Mouse (Mus musculus) kidney, embryonic 15.5 days (tissue): ENCODE measurements at regions not wholly inside any gene's neighbourhood (a gene's known extent, or its start where the extent isn't known, plus 50 kb on each side); places are given as distances from the start of the nearest gene placed in this dataset.

Source experiments
- ATAC-seq: fragments of 200-750 bp; cut with Nextera tagmentation; replicated peaks from 2 replicates; pipeline ENCODE4 v1.8.0; 2017; ENCODE audit warnings: moderate TSS enrichment; ENCODE audit not compliant: low FRiP score
- H3K27ac ChIP-seq: fragments of 300-500 bp; sonication (generic); 2 replicates; pipeline ENCODE4 v1.5.1; 2015; ENCODE audit warnings: mild to moderate bottlenecking, inconsistent platforms
- H3K27me3 ChIP-seq: fragments of 300-500 bp; sonication (generic); 2 replicates; pipeline ENCODE4 v1.6.1; 2015; ENCODE audit warnings: inconsistent platforms
- H3K36me3 ChIP-seq: fragments of 300-500 bp; sonication (generic); 2 replicates; pipeline ENCODE4 v1.6.1; 2015; ENCODE audit warnings: inconsistent platforms
- H3K4me1 ChIP-seq: fragments of 300-500 bp; sonication (generic); 2 replicates; pipeline ENCODE4 v1.6.1; 2015; ENCODE audit warnings: inconsistent platforms
- H3K4me2 ChIP-seq: fragments of 300-500 bp; sonication (generic); 2 replicates; pipeline ENCODE4 v1.6.1; 2015; ENCODE audit warnings: moderate library complexity, mild to moderate bottlenecking, inconsistent platforms
- H3K4me3 ChIP-seq: fragments of 300-500 bp; sonication (generic); replicated peaks from 2 replicates; pipeline ENCODE4 v1.5.1; 2015; ENCODE audit warnings: mild to moderate bottlenecking, inconsistent platforms
- H3K9ac ChIP-seq: fragments of 300-500 bp; sonication (generic); 2 replicates; pipeline ENCODE4 v1.6.1; 2015; ENCODE audit warnings: mild to moderate bottlenecking, inconsistent platforms
- H3K9me3 ChIP-seq: fragments of 300-500 bp; sonication (generic); replicated peaks from 2 replicates; pipeline ENCODE4 v1.6.1; 2016; ENCODE audit warnings: inconsistent platforms
- WGBS: fragments of 180-500 bp; shearing (Covaris S2); methylation state at CpG from one replicate; pipeline ENCODE4 v1.1.7; 2015; ENCODE audit warnings: mixed read lengths; 5-methylcytosine and 5-hydroxymethylcytosine counted together

DNA sequence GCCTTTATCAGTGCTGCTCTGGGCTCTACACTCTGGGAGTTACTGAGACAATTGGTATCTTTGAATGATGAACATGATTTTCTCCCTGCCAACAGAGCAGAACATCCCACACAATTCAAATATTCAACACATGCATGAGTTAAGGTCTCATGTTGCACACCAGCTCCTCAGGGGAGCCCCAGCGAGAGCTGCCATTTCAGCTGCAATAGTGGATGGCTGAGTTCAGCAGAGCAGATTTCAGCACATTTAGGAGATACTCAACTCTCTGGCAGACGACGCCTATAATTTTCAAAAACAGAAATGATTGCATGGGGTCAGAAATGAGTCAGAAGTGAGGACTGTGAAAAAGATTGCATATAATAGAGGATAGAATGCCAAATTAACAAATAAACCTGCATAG is 105.6 kb upstream of the Tyw5 start:
- no peak for ATAC-seq
- Histone ChIP-seq H3K27ac (no peak overlapping the region), H3K27me3 (no peaks in the 10 kb centered on the region)

DNA sequence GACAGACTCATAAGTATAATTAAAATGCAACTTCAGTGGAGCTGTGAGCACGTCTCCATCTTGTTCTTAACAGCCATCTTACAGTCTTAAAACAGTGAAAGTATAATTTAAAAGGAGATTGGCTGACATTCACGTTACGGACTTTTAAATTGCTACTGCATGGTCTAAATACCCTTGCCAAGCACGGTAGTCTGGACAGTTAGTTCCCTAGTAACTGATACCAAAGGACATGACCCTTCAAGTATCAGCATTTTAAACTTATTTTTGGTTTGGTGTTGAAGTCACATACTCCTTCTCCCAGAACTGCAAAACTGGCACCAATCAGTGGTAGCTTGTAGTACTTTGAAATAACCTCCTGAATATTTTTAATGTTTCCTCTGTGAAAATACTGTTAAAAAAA is 119.1 kb upstream of the Tyw5 start:
- Histone ChIP-seq H3K27me3 (no peaks in the 10 kb centered on the region), H3K36me3 (no peaks in the 10 kb centered on the region), H3K27ac (no peak overlapping the region), H3K4me3 (no peak overlapping the region), H3K4me1 (peaks cover 11% of the 10 kb centered on the region), H3K9ac (no peak overlapping the region), H3K9me3 (no peaks in the 10 kb centered on the region), H3K4me2 (no peak overlapping the region)
- whole genome bisulfite sequencing, result 61% methylated on average over 4 of the region's 4 CpGs
- ATAC-seq, result no peak

More for the DNA sequence above, 105.6 kb upstream of the Tyw5 start:
- Histone ChIP-seq H3K9me3 (no peaks in the 10 kb centered on the region), H3K36me3 (no peaks in the 10 kb centered on the region), H3K9ac (no peak overlapping the region), H3K4me3 (no peak overlapping the region), H3K4me1 (no peaks in the 10 kb centered on the region), H3K4me2 (no peak overlapping the region)
- 82% methylated on average over 3 of the region's 3 CpGs for WGBS

DNA sequence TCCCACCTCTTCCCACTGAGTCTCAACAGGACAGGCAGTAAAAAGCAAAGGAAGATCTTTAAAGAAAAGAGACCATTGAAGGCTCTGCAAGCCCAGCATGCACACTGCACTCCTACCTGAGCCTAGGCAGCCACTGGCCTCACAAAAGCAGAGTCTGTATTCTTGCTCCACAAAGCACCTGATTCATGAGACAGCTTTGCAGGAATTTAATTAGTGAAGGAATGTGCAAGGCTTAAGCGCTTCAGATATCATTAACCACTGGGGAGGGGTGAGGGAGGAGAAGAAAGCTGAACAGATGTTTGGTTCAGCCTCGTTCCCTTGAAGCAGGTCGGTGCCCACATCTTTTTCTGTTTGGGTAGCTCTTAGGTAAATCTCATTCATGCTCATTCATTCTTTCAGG is 121.8 kb upstream of the Tyw5 start:
- Histone ChIP-seq H3K4me1 (peaks cover 11% of the 10 kb centered on the region), H3K9me3 (no peaks in the 10 kb centered on the region), H3K4me3 (no peak overlapping the region), H3K36me3 (no peaks in the 10 kb centered on the region), H3K4me2 (no peak overlapping the region), H3K9ac (no peak overlapping the region), H3K27ac (peak overlapping the region; percentile 73), H3K27me3 (no peaks in the 10 kb centered on the region)
- WGBS, result 28% methylated on average over 3 of the region's 3 CpGs
- peak; percentile 97 for ATAC-seq

DNA sequence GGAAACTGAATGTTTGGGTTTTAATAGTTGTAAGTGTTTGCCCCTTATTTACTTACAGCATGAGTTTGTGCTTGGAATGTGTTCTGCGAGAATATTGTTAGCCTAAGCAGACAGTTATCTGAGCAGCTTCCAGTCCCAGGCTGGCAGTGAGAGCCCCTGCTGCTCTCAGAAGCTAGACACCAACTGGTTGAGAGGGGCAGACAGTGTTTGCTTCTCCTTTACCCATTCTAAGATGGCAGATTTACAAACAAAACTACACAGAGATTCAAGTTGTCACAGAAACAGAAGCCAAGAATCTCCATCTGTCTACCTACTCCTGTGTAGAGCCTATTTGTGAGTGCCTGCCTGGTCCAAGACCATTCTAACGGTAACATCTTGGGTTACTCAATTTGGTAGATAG is 122.4 kb upstream of the Tyw5 start:
- Histone ChIP-seq H3K4me3 (no peak overlapping the region), H3K4me1 (peaks cover 11% of the 10 kb centered on the region), H3K36me3 (no peaks in the 10 kb centered on the region), H3K9me3 (no peaks in the 10 kb centered on the region), H3K27me3 (no peaks in the 10 kb centered on the region), H3K4me2 (no peak overlapping the region), H3K9ac (no peak overlapping the region), H3K27ac (peak overlapping the region; percentile 19)
- 73% methylated on average over 2 of the region's 2 CpGs for WGBS
- no peak for ATAC-seq

DNA sequence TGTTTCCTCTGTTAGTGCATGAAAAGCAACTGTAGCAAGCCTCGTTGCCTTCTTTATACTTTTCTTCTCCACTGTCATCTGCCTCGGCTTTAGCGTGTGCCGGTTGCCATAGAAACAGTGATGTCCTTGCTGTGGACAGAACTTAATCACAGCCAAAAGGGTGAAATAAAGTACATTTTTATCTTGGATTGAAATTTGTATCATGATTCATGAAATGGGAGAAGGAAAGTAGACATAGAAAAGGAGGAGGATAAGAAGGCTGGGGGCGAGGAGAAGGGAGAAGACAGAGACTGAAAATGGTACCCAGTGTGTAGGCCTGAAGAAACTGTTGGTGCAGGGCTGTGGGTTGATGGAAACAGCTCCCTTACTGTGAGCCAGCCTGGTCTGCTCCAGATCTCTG is 130.5 kb upstream of the Tyw5 start:
- Histone ChIP-seq H3K36me3 (no peaks in the 10 kb centered on the region), H3K9ac (no peak overlapping the region), H3K4me3 (no peak overlapping the region), H3K27me3 (no peaks in the 10 kb centered on the region), H3K27ac (no peak overlapping the region), H3K9me3 (no peaks in the 10 kb centered on the region), H3K4me2 (no peak overlapping the region), H3K4me1 (no peaks in the 10 kb centered on the region)
- no peak for ATAC-seq
- WGBS, result 77% methylated on average over 5 of the region's 5 CpGs

DNA sequence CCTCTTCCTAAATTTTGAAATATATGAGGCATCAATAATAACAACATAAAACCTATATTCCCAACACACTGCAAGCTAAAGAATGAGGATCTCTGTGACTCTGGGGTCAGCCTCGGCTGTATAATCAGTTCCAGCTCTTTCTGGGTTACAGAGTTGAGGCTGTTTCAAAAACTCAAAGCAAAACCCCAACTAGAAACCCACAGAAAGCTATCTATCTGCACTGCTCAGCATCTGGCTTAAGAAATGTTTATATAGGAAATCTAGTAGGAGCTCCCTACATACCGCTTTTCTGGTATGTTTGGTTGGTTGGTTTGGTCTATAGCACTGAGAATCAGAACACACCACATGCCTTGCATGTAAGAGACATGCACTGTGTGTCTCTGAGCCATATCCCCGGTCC is 137.8 kb upstream of the Tyw5 start:
- H3K9me3 ChIP-seq, result no peaks in the 10 kb centered on the region
- no peak for ATAC-seq
- H3K36me3 ChIP-seq, result no peaks in the 10 kb centered on the region
- no peak overlapping the region for H3K27ac ChIP-seq
- no peaks in the 10 kb centered on the region for H3K27me3 ChIP-seq
- H3K4me2 ChIP-seq, result no peak overlapping the region
- H3K4me3 ChIP-seq, result no peak overlapping the region
- 76% methylated on average over 3 of the region's 3 CpGs for WGBS
- peaks cover 20% of the 10 kb centered on the region; the same call in 1 of the 2 replicates for H3K4me1 ChIP-seq
- H3K9ac ChIP-seq, result no peak overlapping the region

DNA sequence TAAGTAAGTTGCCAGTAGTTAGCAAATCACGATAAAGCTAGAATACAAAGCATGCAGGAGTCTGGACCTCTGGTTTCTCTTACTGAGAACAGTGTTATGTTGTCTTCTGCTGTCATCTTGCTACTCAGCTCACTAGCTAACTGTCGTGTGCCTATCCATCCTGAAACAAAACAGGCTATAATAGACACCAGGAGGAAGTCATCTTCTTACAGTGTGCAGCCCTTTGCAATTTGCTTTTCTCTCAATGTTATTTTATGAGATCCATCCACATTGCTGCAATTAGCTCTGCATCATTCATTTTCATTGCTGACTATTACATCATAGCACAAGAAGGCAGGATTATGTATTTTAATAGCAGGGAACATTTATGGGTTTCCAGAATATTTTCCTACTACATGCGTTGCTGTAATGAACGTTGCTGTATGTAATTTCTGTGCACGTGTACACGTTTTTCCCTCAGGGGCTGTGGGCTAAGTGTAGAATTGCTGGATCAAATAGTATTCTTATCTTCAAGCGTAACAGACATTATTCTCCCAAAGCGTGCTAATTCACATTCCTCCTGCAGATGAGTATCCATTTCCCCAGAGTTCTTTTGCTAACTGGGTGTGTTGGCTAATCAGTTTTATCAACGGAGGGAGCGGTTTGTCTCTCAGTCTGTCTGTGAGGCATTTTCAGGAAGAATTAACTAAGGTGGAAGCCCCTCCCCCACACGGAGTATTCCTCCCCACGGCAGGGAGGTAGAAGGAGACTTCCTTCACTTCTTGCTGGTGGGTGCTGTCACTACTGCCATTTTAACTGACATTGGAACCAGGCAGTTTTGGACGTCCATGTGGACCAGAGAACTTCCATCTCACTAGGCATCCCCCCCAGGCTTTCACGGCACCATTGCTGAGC is 139.1 kb upstream of the Tyw5 start:
- H3K4me3 ChIP-seq, result no peak overlapping the region
- 39% methylated on average over 14 of the region's 14 CpGs for WGBS
- peaks cover 20% of the 10 kb centered on the region; the same call in 1 of the 2 replicates for H3K4me1 ChIP-seq
- no peaks in the 10 kb centered on the region for H3K36me3 ChIP-seq
- H3K27me3 ChIP-seq, result no peaks in the 10 kb centered on the region
- H3K9ac ChIP-seq, result no peak overlapping the region
- H3K4me2 ChIP-seq, result peak overlapping the region; percentile 45
- H3K9me3 ChIP-seq, result no peaks in the 10 kb centered on the region
- H3K27ac ChIP-seq, result no peak overlapping the region
- 0 out of 2 replicates have a peak, but pooled peaks have one; percentile 29 for ATAC-seq

DNA sequence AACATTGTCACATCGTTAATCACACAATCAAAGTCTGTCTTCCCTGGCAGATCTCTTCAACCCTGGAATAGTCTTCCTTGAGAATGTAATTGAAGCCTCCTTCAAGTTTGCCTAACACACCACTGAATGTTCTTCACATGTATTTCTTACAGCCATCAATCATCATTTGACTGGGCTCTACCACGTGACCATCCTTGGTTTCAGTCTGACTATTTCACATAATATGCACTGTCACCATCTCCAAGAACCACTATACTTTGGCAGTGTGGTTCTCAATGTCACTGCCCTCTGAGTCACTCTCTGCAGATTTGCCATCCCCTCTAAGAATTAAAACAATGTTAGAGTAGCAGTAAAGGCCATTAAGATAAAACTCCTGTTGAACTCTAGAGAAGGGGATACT is 154.6 kb upstream of the Tyw5 start:
- 77% methylated on average over 2 of the region's 2 CpGs for WGBS
- no peak for ATAC-seq
- Histone ChIP-seq H3K4me2 (no peak overlapping the region), H3K27me3 (no peaks in the 10 kb centered on the region), H3K9ac (no peak overlapping the region), H3K4me1 (no peaks in the 10 kb centered on the region), H3K4me3 (no peak overlapping the region), H3K9me3 (no peaks in the 10 kb centered on the region), H3K27ac (no peak overlapping the region), H3K36me3 (no peaks in the 10 kb centered on the region)

DNA sequence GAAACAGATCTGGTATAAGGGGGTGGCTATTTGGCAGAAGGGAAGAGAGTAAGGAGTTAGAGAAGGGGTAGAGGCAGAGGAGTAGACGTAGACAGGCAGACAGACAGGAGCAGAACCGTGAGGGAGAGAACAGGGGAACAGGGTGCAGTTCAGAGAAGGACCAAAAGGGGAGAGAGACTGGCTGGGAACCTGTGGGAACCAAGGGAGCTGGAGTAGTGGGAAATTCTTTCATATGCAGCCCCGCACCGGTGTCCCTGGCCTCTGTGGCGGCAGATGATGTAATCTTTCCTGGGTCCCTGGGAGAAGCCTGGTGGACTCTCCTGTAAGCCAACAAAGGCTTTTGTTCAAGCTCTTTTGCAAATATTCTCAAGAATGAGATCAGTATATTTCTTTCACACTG is 157.8 kb upstream of the Tyw5 start:
- H3K9ac ChIP-seq, result no peak overlapping the region
- WGBS, result 69% methylated on average over 5 of the region's 5 CpGs
- H3K27ac ChIP-seq, result no peak overlapping the region
- no peak overlapping the region for H3K4me3 ChIP-seq
- no peak overlapping the region for H3K4me2 ChIP-seq
- no peaks in the 10 kb centered on the region for H3K27me3 ChIP-seq
- no peaks in the 10 kb centered on the region for H3K4me1 ChIP-seq
- H3K36me3 ChIP-seq, result no peaks in the 10 kb centered on the region
- peaks cover 9% of the 10 kb centered on the region; the same call in 1 of the 2 replicates for H3K9me3 ChIP-seq
- ATAC-seq, result no peak

DNA sequence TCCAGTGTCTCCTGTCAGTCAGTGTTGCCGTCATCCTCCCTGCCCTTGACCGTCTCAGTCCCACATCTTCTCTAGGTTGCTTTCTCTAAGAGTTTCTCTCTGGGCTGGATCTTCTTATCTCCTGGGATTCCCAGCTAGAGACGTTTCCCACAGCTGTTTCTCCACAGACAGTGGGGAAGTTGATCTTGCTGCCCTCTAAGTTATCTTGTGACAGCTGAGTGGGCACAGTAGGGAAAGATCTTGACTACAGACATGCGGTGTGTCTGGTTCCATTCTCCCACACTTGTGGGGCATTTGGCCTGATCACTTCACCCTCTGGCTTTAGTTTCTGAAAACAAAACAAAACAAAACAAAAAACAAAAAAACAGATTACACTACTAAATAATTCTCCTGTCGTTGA is 165.2 kb upstream of the Tyw5 start:
- H3K36me3 ChIP-seq, result no peaks in the 10 kb centered on the region
- H3K4me3 ChIP-seq, result no peak overlapping the region
- no peaks in the 10 kb centered on the region for H3K4me1 ChIP-seq
- 60% methylated on average over 5 of the region's 5 CpGs for WGBS
- no peak overlapping the region for H3K4me2 ChIP-seq
- no peak overlapping the region for H3K9ac ChIP-seq
- peaks cover 9% of the 10 kb centered on the region; the same call in 1 of the 2 replicates for H3K9me3 ChIP-seq
- H3K27me3 ChIP-seq, result no peaks in the 10 kb centered on the region
- no peak overlapping the region for H3K27ac ChIP-seq
- no peak for ATAC-seq

DNA sequence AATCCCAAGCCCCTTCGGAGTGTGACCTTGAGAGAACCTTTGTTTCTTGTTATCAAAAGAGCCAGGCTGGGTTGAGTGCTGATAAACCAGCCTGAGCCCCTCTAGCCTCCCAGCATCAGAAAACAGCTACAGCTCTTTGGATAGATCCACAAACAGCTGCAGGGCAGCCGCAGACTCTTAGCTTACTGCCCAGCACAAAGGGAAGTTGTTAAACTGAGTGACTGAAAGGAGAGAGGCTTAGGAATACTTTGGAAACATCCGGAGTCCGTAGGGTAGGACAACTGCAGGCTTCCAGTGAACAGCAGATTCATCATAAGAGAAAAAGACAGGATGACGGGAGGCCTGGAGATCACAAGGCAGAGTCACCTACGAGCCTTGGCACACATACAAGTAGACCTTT is 166.9 kb upstream of the Tyw5 start:
- no peaks in the 10 kb centered on the region for H3K36me3 ChIP-seq
- WGBS, result 75% methylated on average over 6 of the region's 6 CpGs
- no peak overlapping the region for H3K4me3 ChIP-seq
- no peak overlapping the region for H3K4me2 ChIP-seq
- H3K4me1 ChIP-seq, result no peaks in the 10 kb centered on the region
- H3K9ac ChIP-seq, result no peak overlapping the region
- H3K27me3 ChIP-seq, result no peaks in the 10 kb centered on the region
- no peak for ATAC-seq
- peaks cover under 1% of the 10 kb centered on the region; the same call in 1 of the 2 replicates for H3K9me3 ChIP-seq
- no peak overlapping the region for H3K27ac ChIP-seq

DNA sequence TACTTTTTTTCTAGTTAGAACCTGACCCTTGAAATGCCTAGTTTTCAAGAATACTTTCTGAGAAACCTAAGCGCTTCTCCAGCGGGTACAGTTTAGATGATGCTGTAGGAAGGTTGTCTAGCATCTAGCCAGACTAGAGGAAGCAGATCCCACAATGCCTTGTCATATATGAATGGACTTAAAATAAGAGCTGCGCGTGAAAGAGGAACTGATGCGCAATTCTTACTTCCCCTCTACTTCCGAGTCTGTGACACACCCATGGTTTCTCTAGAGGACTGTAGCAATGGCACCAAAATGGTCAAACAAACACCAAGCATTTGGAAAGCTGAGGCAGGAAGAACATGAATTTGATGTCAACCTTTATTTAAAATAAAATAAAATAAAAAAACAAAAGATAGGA is 167.6 kb upstream of the Tyw5 start:
- no peaks in the 10 kb centered on the region for H3K27me3 ChIP-seq
- H3K27ac ChIP-seq, result no peak overlapping the region
- no peak overlapping the region for H3K4me3 ChIP-seq
- H3K36me3 ChIP-seq, result no peaks in the 10 kb centered on the region
- H3K4me2 ChIP-seq, result no peak overlapping the region
- no peaks in the 10 kb centered on the region for H3K4me1 ChIP-seq
- WGBS, result 92% methylated on average over 6 of the region's 6 CpGs
- H3K9me3 ChIP-seq, result no peaks in the 10 kb centered on the region
- ATAC-seq, result no peak
- H3K9ac ChIP-seq, result no peak overlapping the region
